Mouse (Mus musculus) small intestine, adult 2 months (tissue): ENCODE data around the gene Slc16a13.

Source experiments
- CTCF ChIP-seq: fragments of 200-500 bp; IDR thresholded peaks from 2 replicates; pipeline ENCODE4 v1.5.1; 2012; ENCODE audit warnings: low read depth, mild to moderate bottlenecking, control low read depth, inconsistent platforms, low read length, moderate library complexity, mixed read lengths; ENCODE audit not compliant: insufficient replicate concordance, insufficient read length; ENCODE audit errors: extremely low read depth
- POLR2A ChIP-seq: fragments of 200-500 bp; IDR thresholded peaks from 2 replicates; pipeline ENCODE4 v1.6.1; 2012; ENCODE audit warnings: low read depth, mild to moderate bottlenecking, control low read depth, inconsistent platforms, low read length, moderate library complexity

- TF ChIP-seq CTCF, result no peak
- no peak for TF ChIP-seq POLR2A
Measured at GRCm38 (mm10) chr11:70212423-70212822, 8.4 kb downstream of the Slc16a13 start, which contains the start of gene Slc16a11.
